Mouse (Mus musculus) liver, postnatal 0 days (tissue): ENCODE measurements at regions not wholly inside any gene's neighbourhood (a gene's known extent, or its start where the extent isn't known, plus 50 kb on each side); places are given as distances from the start of the nearest gene placed in this dataset.

Source experiments
- ATAC-seq: fragments of 200-750 bp; cut with Nextera tagmentation; 2 replicates; pipeline ENCODE4 v1.8.0; 2017; ENCODE audit warnings: mild to moderate bottlenecking, moderate library complexity
- DNase-seq: peaks from one replicate; pipeline ENCODE4 v3.0.0-alpha.2; 2016
- H3K27ac ChIP-seq: fragments of 300-500 bp; sonication (generic); 2 replicates; pipeline ENCODE4 v1.5.1; 2014; ENCODE audit warnings: antibody characterized with exemption, moderate library complexity, mild to moderate bottlenecking, low read depth
- H3K27me3 ChIP-seq: fragments of 300-500 bp; sonication (generic); 2 replicates; pipeline ENCODE4 v1.6.1; 2014; ENCODE audit warnings: low read length, control low read depth, mixed read lengths; ENCODE audit not compliant: insufficient read depth
- H3K36me3 ChIP-seq: fragments of 300-500 bp; sonication (generic); replicated peaks from 2 replicates; pipeline ENCODE4 v1.6.1; 2014; ENCODE audit warnings: mild to moderate bottlenecking, control low read depth, low read length, moderate library complexity, mixed read lengths; ENCODE audit not compliant: insufficient read depth
- H3K4me1 ChIP-seq: fragments of 300-500 bp; sonication (generic); 2 replicates; pipeline ENCODE4 v1.6.1; 2014; ENCODE audit warnings: antibody characterized with exemption, mild to moderate bottlenecking, control low read depth; ENCODE audit not compliant: insufficient read depth
- H3K4me2 ChIP-seq: fragments of 300-500 bp; sonication (generic); 2 replicates; pipeline ENCODE4 v1.6.1; 2014; ENCODE audit warnings: low read depth, mild to moderate bottlenecking, low read length, moderate library complexity, mixed read lengths
- H3K4me3 ChIP-seq: fragments of 300-500 bp; sonication (generic); 2 replicates; pipeline ENCODE4 v1.5.1; 2014; ENCODE audit warnings: low read depth, low read length
- H3K9ac ChIP-seq: fragments of 300-500 bp; sonication (generic); replicated peaks from 2 replicates; pipeline ENCODE4 v1.6.1; 2014; ENCODE audit warnings: mild to moderate bottlenecking, moderate library complexity
- H3K9me3 ChIP-seq: fragments of 300-500 bp; sonication (generic); 2 replicates; pipeline ENCODE4 v1.6.1; 2016; ENCODE audit warnings: mild to moderate bottlenecking, control low read depth, low read length, mixed read lengths
- CTCF ChIP-seq: sonication (generic); IDR thresholded peaks from 2 replicates; pipeline ENCODE4 v1.5.1; 2016; ENCODE audit warnings: antibody characterized with exemption, low read depth
- EP300 ChIP-seq: IDR thresholded peaks from 2 replicates; pipeline ENCODE4 v1.6.1; 2016; ENCODE audit warnings: antibody characterized with exemption, low read depth, mild to moderate bottlenecking
- WGBS: fragments of 180-500 bp; shearing (Covaris S2); extraction: QIAGEN DNeasy Blood & Tissue Kit; methylation state at CpG from one replicate; pipeline ENCODE4 v1.1.7; 2014; ENCODE audit not compliant: insufficient replicate concordance; 5-methylcytosine and 5-hydroxymethylcytosine counted together

DNA sequence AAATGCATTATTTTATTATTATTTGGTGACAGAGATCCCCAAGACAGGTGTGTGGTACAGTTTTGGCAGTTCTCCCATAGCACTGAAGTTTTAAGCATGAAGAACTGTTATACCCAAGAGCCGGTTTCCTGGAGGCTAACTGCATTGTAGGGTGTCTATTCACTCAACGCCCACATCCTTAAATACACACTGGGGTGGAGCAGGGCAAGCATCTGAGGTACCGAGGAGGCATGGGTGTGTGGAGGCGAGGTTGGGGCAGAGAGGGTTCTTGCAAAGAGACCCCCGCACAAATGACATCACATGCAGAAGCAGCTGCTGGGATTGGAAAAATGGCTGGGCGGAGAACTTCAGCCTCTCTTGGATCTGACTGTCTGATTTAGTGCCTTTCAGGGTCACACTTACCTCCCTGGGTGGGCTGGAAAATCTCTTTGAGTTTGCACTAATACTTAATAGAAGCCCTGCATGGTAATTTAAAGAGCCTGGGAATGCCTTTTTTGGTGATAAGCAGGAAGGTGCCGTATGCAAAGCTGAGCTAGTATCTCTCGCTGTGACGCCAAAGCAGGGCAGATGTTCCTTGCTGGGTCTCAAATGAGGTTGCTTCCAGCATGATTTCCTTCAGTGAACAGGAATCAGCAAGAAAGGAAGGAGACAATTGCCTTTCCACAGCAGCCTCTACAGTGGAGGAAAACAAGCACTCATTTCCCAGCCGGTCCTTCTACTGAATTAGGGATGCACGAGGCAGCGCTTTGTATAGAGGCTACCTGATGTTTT lies 53.9 kb upstream of the Mdm1 start:
- 50% methylated on average over 12 of the region's 12 CpGs for WGBS
- 0 out of 2 replicates have a peak, but pooled peaks cover 2% of the 10 kb centered on the region for H3K4me1 ChIP-seq
- no peak overlapping the region for H3K27ac ChIP-seq
- ATAC-seq = no peak
- no peak overlapping the region for H3K4me3 ChIP-seq
- no peaks in the 10 kb centered on the region for H3K9me3 ChIP-seq
- H3K9ac ChIP-seq = no peak overlapping the region
- H3K27me3 ChIP-seq = no peaks in the 10 kb centered on the region
- no peaks in the 10 kb centered on the region for H3K36me3 ChIP-seq
- H3K4me2 ChIP-seq = no peak overlapping the region
- DNase-seq = no peak
- no peak for TF ChIP-seq EP300
- no peak for TF ChIP-seq CTCF

- Histone ChIP-seq H3K9ac (no peak overlapping the region), H3K36me3 (no peaks in the 10 kb centered on the region), H3K27me3 (no peaks in the 10 kb centered on the region), H3K4me3 (no peak overlapping the region), H3K4me2 (no peak overlapping the region), H3K4me1 (0 out of 2 replicates have a peak, but pooled peaks cover 2% of the 10 kb centered on the region), H3K9me3 (no peaks in the 10 kb centered on the region), H3K27ac (no peak overlapping the region)
- no peak for TF ChIP-seq EP300
- no peak for TF ChIP-seq CTCF
- DNase-seq (no peak), ATAC-seq (no peak)
- WGBS = 60% methylated on average over 2 of the region's 2 CpGs
Observed at GRCm38 (mm10) chr10:118088499-118088898, 53.1 kb upstream of the Mdm1 start.

GRCm38 (mm10) chr10:118089879-118090278 lies 51.7 kb upstream of the Mdm1 start:
- no peak overlapping the region for H3K9ac ChIP-seq
- H3K27me3 ChIP-seq = no peaks in the 10 kb centered on the region
- H3K4me3 ChIP-seq = no peak overlapping the region
- H3K27ac ChIP-seq = no peak overlapping the region
- H3K4me2 ChIP-seq = no peak overlapping the region
- ATAC-seq = no peak
- TF ChIP-seq EP300 (no peak), CTCF (no peak)
- H3K9me3 ChIP-seq = no peaks in the 10 kb centered on the region
- 79% methylated on average over 6 of the region's 6 CpGs for WGBS
- no peak for DNase-seq
- no peaks in the 10 kb centered on the region for H3K36me3 ChIP-seq
- peaks cover 3% of the 10 kb centered on the region; the same call in 1 of the 2 replicates for H3K4me1 ChIP-seq

GRCm38 (mm10) chr10:118091476-118091875 lies 50.1 kb upstream of the Mdm1 start:
- TF ChIP-seq CTCF (no peak), EP300 (no peak)
- Histone ChIP-seq H3K36me3 (no peaks in the 10 kb centered on the region), H3K27me3 (no peaks in the 10 kb centered on the region), H3K4me3 (no peak overlapping the region), H3K9ac (no peak overlapping the region), H3K27ac (no peak overlapping the region), H3K4me2 (no peak overlapping the region), H3K9me3 (no peaks in the 10 kb centered on the region), H3K4me1 (peaks cover 3% of the 10 kb centered on the region; the same call in 1 of the 2 replicates)
- DNase-seq (no peak), ATAC-seq (no peak)
- WGBS = 59% methylated on average over 12 of the region's 12 CpGs
